Mouse (Mus musculus) neural tube, embryonic 14.5 days (tissue): Measurements from ENCODE around the gene Zbtb38. TPM values are rescaled to one million over a fixed set of nuclear protein-coding genes. Genes with fewer than 3 reads are reported as not detected.
"Not testable (repeated sequence)": the region's sequence is repeated elsewhere in the genome, so short reads cannot be mapped to it uniquely, and the experiment has no call there.

Source experiments
- ATAC-seq: fragments of 200-750 bp; cut with Nextera tagmentation; 2 replicates; pipeline ENCODE4 v1.8.0; 2017; ENCODE audit warnings: low read depth, mild to moderate bottlenecking, moderate TSS enrichment, moderate library complexity
- H3K27ac ChIP-seq: fragments of 300-500 bp; sonication (generic); 2 replicates; pipeline ENCODE4 v1.5.1; 2014; ENCODE audit warnings: low read depth, mild to moderate bottlenecking, control low read depth, low read length, moderate library complexity, mixed read lengths
- H3K27me3 ChIP-seq: fragments of 300-500 bp; sonication (generic); 2 replicates; pipeline ENCODE4 v1.6.1; 2014; ENCODE audit warnings: low read length; ENCODE audit not compliant: control insufficient read depth, insufficient read depth
- H3K36me3 ChIP-seq: fragments of 300-500 bp; sonication (generic); 2 replicates; pipeline ENCODE4 v1.6.1; 2014; ENCODE audit warnings: low read length, mixed read lengths; ENCODE audit not compliant: control insufficient read depth, insufficient read depth
- H3K4me1 ChIP-seq: fragments of 300-500 bp; sonication (generic); 2 replicates; pipeline ENCODE4 v1.6.1; 2014; ENCODE audit warnings: low read length; ENCODE audit not compliant: control insufficient read depth, insufficient read depth
- H3K4me2 ChIP-seq: fragments of 300-500 bp; sonication (generic); 2 replicates; pipeline ENCODE4 v1.6.1; 2014; ENCODE audit warnings: mild to moderate bottlenecking, low read depth, low read length, control low read depth
- H3K4me3 ChIP-seq: fragments of 300-500 bp; sonication (generic); 2 replicates; pipeline ENCODE4 v1.5.1; 2014; ENCODE audit warnings: low read depth, low read length, control low read depth, mixed read lengths
- H3K9ac ChIP-seq: fragments of 300-500 bp; sonication (generic); replicated peaks from 2 replicates; pipeline ENCODE4 v1.6.1; 2014; ENCODE audit warnings: low read depth, mild to moderate bottlenecking, control low read depth, low read length, mixed read lengths
- H3K9me3 ChIP-seq: fragments of 300-500 bp; sonication (generic); 2 replicates; pipeline ENCODE4 v1.6.1; 2016; ENCODE audit warnings: low read length; ENCODE audit not compliant: control insufficient read depth
- WGBS: fragments of 180-500 bp; shearing (Covaris S2); extraction: QIAGEN DNeasy Blood & Tissue Kit; methylation state at CpG from one replicate; pipeline ENCODE4 v1.1.7; 2014; 5-methylcytosine and 5-hydroxymethylcytosine counted together
- polyA plus RNA-seq: library from polyadenylated mRNA; unstranded; fragments of >200 nt; fragmentation: Nextera tagmentation; extraction: Ambion mirVana; gene quantifications from 2 replicates; pipeline ENCODE4 v1.2.1, GENCODE M21; 2014

Gene Zbtb38
- polyA plus RNA-seq, 1 experiment from 2014 or later, result 71.2 TPM

- Histone ChIP-seq H3K9ac (no peak overlapping the region), H3K36me3 (no peaks in the 10 kb centered on the region), H3K4me3 (no peak overlapping the region), H3K27ac (no peak overlapping the region), H3K27me3 (no peaks in the 10 kb centered on the region), H3K9me3 (no peaks in the 10 kb centered on the region), H3K4me2 (no peak overlapping the region), H3K4me1 (no peaks in the 10 kb centered on the region)
- WGBS, result 74% methylated on average over 9 of the region's 9 CpGs
- no peak for ATAC-seq
These were observed 102.7 kb downstream of the Zbtb38 start for GRCm38 (mm10) chr9:96649924-96650323.

DNA sequence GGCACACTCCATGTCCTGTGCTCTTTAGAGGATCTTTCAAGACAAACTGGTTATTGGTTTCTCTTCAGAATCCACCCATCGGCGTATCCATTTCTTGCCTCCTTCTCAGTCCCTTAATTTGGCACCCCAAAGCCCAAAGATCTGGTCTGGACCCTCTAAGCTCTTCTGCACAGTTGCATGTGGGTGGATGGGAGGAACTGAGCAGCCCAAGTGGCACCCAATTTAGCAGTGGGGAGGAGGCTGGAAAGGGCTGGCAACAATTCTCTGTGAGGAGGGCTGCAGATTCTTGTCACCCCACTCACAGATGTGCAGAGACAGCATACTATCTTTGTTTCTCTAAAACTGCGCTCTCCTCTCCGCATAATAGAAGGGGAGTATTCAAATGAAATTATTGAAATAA, 103.3 kb downstream of the Zbtb38 start:
- no peak for ATAC-seq
- 93% methylated on average over 4 of the region's 4 CpGs for WGBS

GRCm38 (mm10) chr9:96646668-96647295, 105.8 kb downstream of the Zbtb38 start:
- no peak overlapping the region for H3K9ac ChIP-seq
- H3K27ac ChIP-seq, result no peak overlapping the region
- H3K4me1 ChIP-seq, result no peaks in the 10 kb centered on the region
- no peaks in the 10 kb centered on the region for H3K27me3 ChIP-seq
- no peak for ATAC-seq
- no peaks in the 10 kb centered on the region for H3K36me3 ChIP-seq
- WGBS, result 68% methylated on average over 2 of the region's 2 CpGs
- H3K4me3 ChIP-seq, result no peak overlapping the region
- no peak overlapping the region for H3K4me2 ChIP-seq
- H3K9me3 ChIP-seq, result no peaks in the 10 kb centered on the region

More for the DNA sequence above, 103.3 kb downstream of the Zbtb38 start:
- Histone ChIP-seq H3K4me2 (no peak overlapping the region), H3K4me3 (no peak overlapping the region), H3K36me3 (no peaks in the 10 kb centered on the region), H3K27ac (no peak overlapping the region), H3K9ac (no peak overlapping the region), H3K4me1 (no peaks in the 10 kb centered on the region), H3K9me3 (no peaks in the 10 kb centered on the region), H3K27me3 (no peaks in the 10 kb centered on the region)

DNA sequence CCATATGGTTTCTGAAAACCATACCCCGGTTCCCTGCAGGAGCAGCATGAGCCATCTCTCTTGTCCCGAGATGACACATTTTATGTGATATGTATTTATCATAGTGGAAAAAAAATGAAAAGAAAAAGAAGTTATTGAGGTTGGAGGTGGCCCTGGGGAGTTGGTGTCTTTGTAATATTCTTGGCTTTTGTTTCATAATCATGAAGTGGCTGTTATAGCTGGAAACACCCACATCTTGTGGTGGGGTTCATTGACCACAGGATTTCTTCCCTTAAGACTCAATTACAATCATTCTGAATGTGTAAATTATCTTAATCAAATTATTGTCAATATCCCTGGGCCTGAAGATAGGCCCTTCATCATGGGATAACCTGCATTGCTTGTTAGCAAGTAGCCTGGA, 107.8 kb downstream of the Zbtb38 start:
- no peak for ATAC-seq
- WGBS, result 90% methylated on average over 2 of the region's 2 CpGs
- no peak overlapping the region for H3K9ac ChIP-seq

DNA sequence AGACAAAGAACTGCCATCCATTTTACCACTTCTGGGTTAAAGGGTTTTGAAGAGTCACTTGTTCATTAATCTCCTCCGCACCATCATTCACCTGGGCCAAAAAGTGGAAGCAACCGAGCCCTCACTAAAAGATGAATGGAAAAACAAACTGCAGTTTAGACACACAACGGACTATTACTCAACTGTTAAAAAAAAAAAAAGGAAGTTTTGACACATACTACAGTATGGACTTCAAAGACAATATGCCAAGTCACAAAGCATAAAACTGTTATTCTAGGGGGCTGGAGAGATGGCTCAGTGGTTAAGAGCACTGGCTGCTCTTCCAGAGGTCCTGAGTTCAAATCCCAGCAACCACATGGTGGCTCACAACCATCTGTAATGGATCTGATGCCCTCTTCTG, 108.6 kb downstream of the Zbtb38 start:
- H3K9me3 ChIP-seq, H3K27ac ChIP-seq, ATAC-seq, H3K36me3 ChIP-seq, H3K4me3 ChIP-seq, H3K4me2 ChIP-seq, H3K4me1 ChIP-seq, H3K27me3 ChIP-seq, H3K9ac ChIP-seq: not testable (repeated sequence)
- WGBS, result 91% methylated on average over 3 of the region's 3 CpGs

More for the DNA sequence above, 107.8 kb downstream of the Zbtb38 start:
- H3K4me2 ChIP-seq, result no peak overlapping the region
- no peaks in the 10 kb centered on the region for H3K27me3 ChIP-seq
- no peak overlapping the region for H3K4me3 ChIP-seq
- H3K27ac ChIP-seq, result no peak overlapping the region
- no peaks in the 10 kb centered on the region for H3K36me3 ChIP-seq
- no peaks in the 10 kb centered on the region for H3K9me3 ChIP-seq
- H3K4me1 ChIP-seq, result no peaks in the 10 kb centered on the region

GRCm38 (mm10) chr9:96639451-96639850, 113.2 kb downstream of the Zbtb38 start:
- ATAC-seq, result no peak

GRCm38 (mm10) chr9:96638508-96638907, 114.1 kb downstream of the Zbtb38 start:
- no peaks in the 10 kb centered on the region for H3K4me1 ChIP-seq
- 89% methylated on average over 7 of the region's 7 CpGs for WGBS
- H3K27ac ChIP-seq, result no peak overlapping the region
- H3K4me2 ChIP-seq, result no peak overlapping the region
- H3K4me3 ChIP-seq, result no peak overlapping the region
- no peaks in the 10 kb centered on the region for H3K9me3 ChIP-seq
- H3K9ac ChIP-seq, result no peak overlapping the region
- no peaks in the 10 kb centered on the region for H3K27me3 ChIP-seq
- H3K36me3 ChIP-seq, result no peaks in the 10 kb centered on the region
- ATAC-seq, result no peak

More at GRCm38 (mm10) chr9:96639451-96639850, 113.2 kb downstream of the Zbtb38 start:
- Histone ChIP-seq H3K36me3 (no peaks in the 10 kb centered on the region), H3K9me3 (no peaks in the 10 kb centered on the region), H3K27me3 (no peaks in the 10 kb centered on the region), H3K9ac (no peak overlapping the region), H3K4me3 (no peak overlapping the region), H3K27ac (no peak overlapping the region), H3K4me2 (no peak overlapping the region), H3K4me1 (no peaks in the 10 kb centered on the region)
- 86% methylated on average over 7 of the region's 7 CpGs for WGBS

DNA sequence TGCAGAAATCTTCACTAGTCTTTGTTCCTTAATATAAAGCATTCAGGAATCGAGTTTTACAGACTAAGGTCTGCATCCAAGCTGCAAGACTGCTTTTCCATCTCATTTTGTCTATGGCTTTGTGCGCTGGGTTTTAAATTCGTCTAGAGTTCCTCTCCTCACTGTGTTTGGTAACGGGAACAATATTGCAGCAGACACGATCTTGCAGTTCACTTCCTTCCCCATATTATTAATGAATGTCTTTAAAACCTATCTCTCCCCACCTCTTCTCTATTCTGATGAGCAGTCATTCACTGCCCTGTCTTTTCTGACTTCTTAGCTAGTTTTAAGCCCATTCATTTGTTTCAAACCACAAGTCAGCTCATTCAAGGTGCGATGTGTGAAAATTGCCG, 115.5 kb downstream of the Zbtb38 start:
- H3K4me3 ChIP-seq, result no peak overlapping the region
- 79% methylated on average over 7 of the region's 7 CpGs for WGBS
- no peak overlapping the region for H3K4me2 ChIP-seq
- H3K36me3 ChIP-seq, result no peaks in the 10 kb centered on the region
- H3K4me1 ChIP-seq, result no peaks in the 10 kb centered on the region
- ATAC-seq, result no peak
- H3K9ac ChIP-seq, result no peak overlapping the region
- no peaks in the 10 kb centered on the region for H3K27me3 ChIP-seq
- no peaks in the 10 kb centered on the region for H3K9me3 ChIP-seq
- no peak overlapping the region for H3K27ac ChIP-seq

DNA sequence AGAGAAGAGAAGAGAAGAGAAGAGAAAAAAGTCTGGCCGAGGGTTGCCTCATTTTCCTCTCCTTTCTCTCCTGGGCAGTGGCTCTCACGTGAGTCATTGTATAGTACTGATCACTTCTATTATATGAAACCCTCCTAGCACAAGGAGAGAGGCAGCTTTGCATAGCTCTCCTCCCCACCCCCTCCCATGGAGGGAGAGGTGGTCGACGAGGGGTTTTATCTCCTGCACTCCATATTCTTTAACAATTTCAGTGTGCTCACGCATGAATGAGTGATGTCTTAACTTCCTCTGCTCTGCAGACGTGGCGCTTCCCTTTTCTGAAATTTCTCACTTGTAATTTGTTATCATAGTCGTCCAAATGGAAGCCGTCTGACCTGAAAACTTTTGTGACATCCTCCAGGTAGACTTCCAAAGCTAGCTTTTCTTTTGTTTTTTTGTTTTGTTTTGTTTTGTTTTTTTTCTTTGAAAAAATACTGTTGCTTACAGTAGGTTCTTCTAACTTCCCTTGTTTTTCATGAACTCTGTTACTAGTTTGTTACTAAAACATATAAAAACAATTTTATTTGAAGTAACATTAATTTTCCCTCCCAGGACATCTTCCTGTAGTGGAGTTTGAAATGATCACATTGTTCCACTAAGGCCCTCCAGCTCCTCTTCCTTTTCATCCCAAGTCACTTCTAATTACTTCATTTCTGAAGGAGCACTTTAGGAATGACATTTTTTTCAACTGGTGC, 116.0 kb downstream of the Zbtb38 start:
- Histone ChIP-seq H3K4me3 (no peak overlapping the region), H3K36me3 (no peaks in the 10 kb centered on the region), H3K9me3 (no peaks in the 10 kb centered on the region), H3K9ac (no peak overlapping the region), H3K27me3 (no peaks in the 10 kb centered on the region), H3K4me2 (no peak overlapping the region), H3K27ac (no peak overlapping the region), H3K4me1 (no peaks in the 10 kb centered on the region)
- 66% methylated on average over 9 of the region's 9 CpGs for WGBS
- no peak for ATAC-seq
